Mouse (Mus musculus) mature B cell (primary cell): ENCODE data around the gene Apol9a.
"Not testable (repeated sequence)": the region's sequence is repeated elsewhere in the genome, so short reads cannot be mapped to it uniquely, and the experiment has no call there.

Source experiments
- in situ Hi-C: fragments of 300-500 bp; cut with MboI; formaldehyde crosslinking; loops from 2 replicates; pipeline ENCODE4 v1.14.3; 2019

Apol9a gene

DNA sequence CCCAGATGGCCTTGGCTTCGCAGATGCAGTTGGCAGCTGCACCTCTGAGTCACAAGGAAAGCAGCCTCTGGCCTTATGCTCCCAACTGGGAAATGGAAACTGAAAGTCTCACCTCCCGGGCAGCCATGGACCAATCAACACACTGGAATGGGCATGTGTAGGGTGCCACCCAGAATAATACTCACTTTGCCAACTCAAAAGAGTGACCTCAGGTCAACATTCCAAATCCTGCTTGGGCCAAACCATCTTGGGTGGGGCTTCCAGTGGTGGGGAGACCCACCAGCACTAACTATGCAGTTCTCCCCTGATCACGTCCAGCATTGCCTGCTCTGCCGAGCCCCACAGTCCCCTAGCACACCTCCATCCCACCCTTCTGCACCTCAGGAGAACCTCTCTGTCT, at the start of gene Apol9a:
TSS of gene Apol9a (minus strand) at position 101 of the 400 bp plus-strand sequence.
- in situ Hi-C loops: not testable (repeated sequence)

DNA sequence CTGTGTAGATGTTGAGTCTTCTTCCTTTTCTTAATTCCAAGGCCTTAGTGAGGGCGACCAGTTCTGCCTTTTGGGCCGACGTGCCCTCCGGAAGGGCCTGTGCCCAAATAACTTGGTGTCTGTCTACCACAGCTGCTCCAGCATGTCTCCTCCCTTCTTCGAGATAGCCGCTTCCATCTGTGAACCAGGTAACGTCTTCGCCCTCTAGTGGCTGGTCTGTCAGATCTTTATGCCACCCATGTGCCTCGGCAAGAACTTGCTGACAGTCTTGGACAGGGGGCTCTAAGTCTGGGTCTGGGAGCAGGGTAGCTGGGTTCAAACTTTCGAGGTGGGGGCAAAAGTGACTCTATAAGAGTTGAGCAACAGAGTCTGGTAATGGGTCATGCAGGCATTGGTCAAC, 39.0 kb upstream of the Apol9a start:
- in situ Hi-C loops: not testable (repeated sequence)

DNA sequence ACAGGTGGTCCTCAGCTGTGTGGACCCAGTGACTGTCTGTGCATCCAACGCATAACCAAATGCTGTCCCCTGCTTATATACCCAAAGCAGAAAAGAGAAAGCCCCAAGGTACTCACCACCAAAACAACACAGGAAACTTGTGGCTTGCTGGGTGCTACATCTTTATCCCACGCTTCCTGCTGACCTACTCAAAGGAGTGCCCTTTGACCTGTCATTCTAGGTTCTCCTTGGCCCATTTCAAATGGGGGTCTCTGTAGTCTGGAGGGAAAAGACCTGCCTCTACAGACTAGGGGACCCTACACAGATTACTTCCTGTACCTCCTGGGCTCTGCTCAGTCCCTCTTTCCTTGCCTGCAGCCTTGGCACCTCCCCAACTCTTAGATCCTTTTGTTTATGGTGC, 36.5 kb upstream of the Apol9a start, which contains the start of gene Apol7b:
TSS of gene Apol7b (minus strand) at position 101 of the 400 bp plus-strand sequence.
- in situ Hi-C loops: not testable (repeated sequence)

DNA sequence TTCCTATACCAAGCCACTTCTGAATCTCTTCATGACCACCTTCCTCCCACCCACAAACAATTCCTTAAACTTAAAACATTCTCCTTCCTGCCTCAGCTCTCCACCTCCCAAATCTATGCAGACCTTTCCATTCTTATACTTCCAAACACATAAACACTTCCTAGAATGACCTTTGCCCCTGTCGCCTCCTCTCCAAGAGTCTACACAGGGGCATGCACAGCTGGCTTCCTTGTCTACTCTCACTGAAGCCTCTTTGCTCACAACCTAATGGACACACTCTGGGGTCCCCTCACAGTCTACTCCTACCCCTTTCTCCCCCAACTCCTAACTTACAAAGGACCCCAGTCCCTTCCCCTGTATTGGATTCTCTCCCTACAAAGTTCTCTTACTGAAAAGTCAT, 34.7 kb upstream of the Apol9a start:
- in situ Hi-C loops: not testable (repeated sequence)

DNA sequence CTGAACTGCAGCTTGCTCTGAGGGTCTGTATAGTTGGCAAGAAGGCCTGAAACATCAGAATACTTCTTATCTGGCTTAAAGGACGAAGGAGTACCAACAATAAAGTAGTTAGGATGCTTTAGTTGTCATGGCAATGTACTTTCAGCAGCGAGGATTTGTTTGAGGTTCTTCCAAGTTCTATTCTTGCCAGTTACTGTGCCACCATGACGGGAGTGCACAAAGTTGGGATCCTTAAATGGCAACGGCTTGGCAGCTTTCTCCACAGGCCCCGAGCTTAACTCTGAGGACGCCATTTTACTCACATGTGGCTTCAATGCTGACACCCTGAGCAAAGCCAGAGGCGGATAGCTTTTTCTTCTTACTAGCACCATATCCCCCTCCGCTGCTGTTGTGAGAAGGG, 33.8 kb upstream of the Apol9a start:
- in situ Hi-C loops: not testable (repeated sequence)

DNA sequence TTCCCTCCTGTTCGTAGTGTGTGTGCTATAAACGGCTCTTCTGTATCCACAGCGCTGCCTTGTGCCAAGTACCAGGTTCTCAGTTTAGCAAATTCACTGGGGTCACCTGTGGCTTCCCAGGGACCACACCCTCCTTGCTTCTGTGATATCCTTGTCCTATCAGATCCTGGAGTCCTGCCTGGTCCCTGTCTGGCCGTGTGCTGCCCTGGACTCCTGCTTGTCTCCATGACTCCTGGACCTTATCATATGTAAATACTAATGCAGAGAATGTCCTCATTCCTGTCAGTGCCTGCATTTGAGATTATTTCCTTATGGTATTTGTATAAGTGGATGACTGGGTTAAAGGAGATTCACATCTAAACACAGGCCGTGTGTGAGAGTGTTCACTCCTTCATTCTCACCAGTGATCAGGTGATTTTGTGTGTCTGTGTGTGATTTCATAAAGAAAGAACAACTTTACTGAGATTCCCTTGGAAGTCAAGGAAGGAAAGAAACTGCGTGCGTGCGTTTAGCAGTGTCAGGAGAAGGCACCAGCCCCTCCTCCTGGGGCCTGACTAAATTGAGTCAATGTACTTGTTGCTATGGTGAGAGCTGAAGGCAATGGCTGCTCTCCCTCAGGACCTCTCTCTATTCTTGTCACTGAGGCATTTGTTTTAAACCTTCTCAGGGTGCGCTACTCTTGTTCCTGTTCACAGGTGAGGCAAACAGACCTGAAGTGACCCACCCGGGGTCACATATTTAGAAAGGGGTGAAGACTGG, 17.9 kb upstream of the Apol9a start:
- in situ Hi-C loops: not testable (repeated sequence)

DNA sequence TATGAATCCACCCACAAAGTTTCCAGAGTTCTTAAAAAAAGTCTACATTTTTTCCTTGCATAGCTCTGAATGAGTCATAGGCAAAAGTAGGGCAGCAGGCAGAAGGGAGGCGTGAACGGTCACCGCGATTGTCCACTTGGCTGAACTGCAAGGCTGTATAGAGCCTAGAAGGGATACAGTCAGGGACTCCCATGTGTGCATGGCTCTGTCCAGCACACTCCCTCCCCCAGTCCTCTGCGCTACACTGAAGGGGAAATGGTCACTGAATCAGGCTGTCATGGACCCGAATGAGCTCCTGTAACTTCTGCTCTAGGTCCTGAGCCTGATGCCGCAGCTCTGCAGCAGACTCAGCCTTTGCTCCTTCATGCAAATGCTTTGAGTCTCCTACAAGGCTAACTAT, 12.0 kb upstream of the Apol9a start:
- in situ Hi-C loops: not testable (repeated sequence)

DNA sequence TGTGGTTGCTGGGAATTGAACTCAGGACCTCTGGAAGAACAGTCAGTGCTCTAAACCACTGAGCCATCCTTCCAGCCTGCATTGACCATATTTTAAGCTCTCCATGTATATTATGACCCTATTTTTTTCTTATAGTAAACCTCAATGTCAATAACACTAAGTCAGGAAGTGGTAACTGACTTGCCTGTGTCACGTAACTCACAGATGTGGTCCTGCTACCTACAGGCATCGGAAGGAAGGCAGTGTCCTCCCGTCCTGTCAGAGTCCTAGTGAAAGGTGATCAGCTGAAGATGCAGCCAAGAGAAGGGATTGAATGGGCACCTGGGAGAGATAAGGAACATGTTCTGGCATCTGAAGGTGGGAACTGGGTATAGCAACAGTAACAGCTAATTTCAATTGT, 8.7 kb upstream of the Apol9a start:
- in situ Hi-C loops: not testable (repeated sequence)

DNA sequence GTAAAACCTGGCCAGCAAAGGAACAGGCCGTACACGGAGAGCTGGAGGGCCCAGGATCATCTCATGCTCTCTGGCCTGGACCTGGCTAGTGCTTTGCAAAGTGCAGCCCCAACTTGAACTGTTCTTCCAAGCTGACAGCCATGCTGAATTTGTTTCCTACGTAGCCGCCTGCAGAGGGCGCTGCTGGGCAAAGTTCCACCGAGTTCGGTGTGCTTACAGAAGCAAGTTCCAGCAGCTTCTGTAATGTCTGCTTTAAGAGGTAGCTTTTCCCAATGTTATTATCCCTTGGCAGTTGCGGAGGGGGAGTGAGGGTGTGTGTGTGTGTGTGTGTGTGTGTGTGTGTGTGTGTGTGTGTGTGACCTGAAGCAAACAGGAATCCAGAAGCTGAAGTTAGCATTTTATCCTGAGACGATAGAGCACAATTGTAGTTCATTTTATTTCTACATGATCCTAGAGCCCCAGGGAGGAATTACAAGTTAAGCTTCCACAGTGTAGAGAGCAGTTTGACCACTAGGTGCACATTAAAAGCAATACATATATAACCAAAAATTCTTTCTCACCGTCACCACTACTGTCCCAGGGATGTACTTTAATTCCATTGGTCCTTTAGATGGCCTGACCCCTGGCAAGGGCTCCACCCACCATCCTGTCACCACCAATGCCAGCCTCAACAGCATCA, 5.9 kb upstream of the Apol9a start:
- in situ Hi-C loops: not testable (repeated sequence)

DNA sequence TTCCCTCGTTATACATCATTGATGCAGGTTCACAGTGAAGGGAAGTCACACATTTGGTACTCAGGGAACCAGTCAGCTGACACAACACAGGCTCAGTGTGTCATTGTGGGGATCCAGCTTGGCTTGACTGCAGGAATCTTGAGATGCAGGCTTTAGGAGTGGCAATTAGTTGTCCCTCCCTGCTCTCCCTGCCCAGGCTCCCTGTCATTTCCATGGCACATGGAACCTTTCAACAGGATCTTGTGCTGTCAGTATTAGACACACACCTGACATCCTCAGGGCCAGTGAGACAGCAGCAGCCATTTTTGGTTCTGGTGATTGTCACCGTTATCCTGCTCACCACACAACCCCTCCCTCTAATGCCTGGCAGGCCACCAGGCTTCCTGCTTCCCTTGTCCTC, 4.7 kb upstream of the Apol9a start:
- in situ Hi-C loops: not testable (repeated sequence)

DNA sequence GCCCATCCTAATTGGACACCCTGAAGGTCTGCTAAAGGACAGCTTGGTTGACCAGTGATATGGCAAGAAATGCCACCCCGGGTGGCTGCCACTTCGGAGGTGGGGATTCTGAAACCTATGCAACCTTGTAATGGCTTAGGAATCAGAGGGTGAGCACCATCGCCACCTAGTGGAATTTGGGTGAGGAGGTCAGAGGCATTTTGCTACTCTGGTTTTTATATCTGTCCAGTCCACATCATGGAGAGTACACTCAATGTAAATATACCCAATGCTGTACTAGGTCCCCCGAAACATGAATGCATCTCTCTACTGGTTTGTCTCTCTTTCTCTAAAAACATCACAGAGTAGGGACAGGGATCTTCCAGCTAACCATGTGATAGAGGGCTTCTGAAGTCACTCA, 1.8 kb upstream of the Apol9a start:
- in situ Hi-C loops: not testable (repeated sequence)

DNA sequence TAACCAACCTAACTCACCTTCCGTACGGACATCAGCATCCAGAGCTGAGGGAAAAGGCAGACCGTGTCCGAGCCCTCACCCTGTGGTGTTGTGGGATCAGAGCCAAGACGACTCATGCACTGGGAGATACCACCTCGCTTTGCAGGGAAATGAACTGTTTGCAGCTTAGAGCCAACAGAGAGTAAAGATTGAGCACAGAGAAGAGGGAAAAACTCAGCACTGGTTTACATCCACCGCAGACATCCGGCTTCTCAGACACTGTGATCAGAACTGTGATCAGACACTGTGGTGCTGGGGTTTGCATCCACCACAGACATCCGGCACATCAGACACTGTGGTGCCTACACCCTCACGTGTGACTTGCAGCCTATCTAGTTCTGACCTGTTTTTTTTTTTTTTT, 4.6 kb downstream of the Apol9a start:
- in situ Hi-C loops: not testable (repeated sequence)

DNA sequence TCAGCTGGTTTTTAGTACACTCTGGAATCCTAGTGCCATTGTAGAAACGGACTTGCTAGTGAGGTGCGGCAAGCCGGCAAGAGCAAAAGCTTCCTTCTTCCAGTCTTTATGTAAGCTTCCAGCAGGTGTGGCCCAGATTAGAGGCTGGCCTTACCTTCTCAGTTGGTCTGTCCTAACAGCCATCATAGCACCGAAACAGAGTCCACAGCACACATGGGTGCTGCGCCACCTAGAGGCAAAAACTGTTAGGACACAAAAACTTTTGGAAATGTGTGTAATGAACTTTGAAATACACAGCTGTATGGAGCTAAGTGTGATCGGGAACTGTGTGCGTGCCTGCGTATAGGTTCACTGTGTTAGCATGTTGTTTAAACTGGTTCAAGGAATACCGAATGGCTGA, 11.9 kb downstream of the Apol9a start, which contains the start of gene Apol7a:
TSS of gene Apol7a (minus strand) at position 84 of the 400 bp plus-strand sequence.
- in situ Hi-C loops: not testable (repeated sequence)

DNA sequence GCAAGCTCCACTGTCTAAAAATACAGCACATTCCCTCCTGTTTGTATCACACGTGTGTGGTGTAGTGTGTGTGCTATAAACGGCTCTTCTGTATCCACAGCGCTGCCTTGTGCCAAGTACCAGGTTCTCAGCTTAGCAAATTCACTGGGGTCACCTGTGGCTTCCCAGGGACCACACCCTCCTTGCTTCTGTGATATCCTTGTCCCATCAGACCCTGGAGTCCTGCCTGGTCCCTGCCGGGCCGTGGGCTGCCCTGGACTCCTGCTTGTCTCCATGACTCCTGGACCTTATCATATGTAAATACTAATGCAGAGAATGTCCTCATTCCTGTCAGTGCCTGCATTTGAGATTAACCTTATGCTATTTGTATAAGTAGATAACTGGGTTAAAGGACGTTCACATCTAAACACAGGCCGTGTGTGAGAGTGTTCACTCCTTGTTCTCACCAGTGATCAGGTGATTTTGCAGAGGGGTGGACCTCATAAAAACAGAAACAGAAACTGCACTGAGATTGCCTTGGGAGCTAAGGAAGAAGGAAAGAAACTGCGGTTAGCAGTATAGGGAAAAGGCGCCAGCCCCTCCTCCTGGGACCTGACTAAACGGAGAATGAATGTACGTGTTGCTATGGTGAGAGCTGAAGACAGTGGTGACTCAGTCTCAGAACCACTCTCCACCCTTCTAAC, 13.3 kb downstream of the Apol9a start:
- in situ Hi-C loops: not testable (repeated sequence)

DNA sequence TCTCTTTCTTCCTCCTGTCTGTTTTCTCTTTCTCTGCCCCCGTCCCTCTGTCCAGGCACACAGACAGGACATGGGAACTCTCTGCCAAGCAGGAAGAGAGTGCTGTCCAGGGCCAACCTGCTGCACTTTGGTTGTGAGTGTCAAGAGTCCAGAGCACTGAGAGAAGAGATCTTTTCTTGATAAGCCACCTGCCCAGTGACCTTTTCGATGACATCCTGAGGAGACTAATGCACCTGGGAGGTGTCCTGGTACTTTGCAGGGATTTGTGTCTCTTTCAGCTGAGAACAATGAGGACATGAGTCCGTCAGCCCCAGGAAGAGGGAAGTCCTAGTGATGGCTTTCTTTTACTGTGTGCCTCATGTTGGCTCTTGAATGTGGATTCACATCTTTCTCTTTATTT, 17.1 kb downstream of the Apol9a start:
- in situ Hi-C loops: not testable (repeated sequence)

DNA sequence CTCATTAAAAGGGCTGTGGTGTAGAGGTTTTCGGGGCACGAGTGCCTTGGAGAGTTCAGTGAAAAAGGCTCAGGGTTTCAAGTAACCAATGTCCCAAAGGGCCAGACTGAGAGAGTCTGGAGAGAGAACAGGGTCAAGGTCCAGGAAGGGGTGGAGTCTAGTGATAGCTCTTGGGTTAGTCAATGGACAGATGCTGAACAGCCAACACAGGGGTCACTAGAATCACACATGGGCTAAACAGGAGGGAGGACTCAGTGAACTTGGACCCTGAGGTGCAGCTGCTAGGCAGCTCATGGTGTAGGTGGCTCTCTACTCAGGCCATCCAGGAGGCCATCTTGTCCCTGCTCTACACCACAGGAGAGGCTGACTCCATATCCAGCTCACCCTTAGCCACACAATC, 23.5 kb downstream of the Apol9a start:
- in situ Hi-C loops: no loop called here

DNA sequence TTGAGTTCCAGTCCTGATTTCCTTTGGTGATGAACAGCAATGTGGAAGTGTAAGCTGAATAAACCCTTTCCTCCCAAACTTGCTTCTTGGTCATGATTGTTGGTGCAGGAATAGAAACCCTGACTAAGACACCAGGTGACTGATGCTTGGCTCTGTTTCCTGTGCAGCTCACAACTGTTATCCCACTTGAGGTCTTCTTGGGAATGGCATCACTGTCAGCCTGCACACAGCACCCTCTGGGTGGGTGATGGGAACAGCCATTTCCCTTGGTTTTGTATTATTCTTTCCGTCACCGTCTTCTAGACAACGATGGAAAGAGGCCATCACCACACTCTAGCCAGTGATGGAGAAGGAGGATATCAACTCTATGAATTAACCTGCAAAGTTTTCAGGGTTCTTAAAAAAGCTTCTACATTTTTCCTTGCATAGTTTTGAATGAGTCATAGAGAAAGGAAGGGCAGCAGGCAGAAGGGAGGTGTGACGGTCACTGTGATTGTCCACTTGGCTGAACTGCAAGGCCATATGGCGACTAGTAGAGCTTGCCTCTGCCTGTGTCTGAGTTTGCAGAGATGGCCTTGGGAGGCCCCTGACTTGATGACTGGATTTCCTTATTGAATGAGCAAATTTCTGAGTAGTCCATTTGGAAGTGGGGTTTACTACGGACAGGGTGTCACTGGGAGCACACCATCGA, 26.4 kb downstream of the Apol9a start:
- in situ Hi-C loops: no loop called here

DNA sequence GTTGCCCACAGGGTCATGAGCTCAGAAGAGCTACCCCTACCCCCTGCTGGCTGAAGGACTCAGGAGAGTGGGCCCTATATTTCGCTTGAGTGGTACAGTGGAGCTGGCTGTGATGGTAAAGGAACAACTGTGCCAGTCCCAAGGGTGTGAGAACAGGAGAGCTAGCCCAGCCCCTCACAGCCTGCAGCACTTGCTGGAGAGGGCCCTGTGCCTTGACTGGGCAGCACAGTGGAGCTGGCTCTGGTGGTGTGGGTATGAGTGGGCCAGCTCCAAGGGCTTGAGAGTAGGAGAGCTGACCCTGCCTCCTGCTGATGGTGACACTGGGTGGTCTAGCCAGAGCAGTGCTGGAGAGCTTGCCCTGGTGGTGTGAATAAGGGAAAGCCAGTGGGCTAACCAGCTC, 28.1 kb downstream of the Apol9a start:
- in situ Hi-C loops: no loop called here

DNA sequence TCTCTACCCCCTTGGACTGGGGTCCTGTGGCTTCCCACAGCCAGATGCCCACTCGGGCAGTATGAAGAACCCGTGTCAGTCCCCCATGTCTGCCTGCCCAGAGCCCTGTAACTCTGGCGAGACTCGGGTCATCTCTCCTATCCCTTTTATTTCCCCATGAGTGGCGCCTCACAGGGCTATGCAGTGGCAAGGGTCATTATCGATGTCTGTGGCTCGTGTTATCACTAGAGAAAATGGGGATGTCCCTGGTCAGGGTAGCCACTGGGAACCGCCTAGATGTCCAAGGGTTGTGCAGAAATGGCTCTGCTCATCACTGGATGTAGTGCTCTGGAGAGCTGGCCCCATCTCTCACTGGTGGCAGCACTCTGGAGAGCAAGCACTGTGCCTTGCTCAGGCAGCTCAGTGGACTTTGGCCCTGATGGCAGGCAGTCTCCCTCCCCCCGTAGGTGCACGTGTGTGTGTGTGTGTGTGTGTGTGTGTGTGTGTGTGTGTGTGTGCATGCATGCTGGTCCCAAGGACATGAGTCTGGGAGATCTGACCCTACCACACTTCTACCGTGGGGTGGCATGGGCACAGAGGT, 28.6 kb downstream of the Apol9a start:
- in situ Hi-C loops: no loop called here

DNA sequence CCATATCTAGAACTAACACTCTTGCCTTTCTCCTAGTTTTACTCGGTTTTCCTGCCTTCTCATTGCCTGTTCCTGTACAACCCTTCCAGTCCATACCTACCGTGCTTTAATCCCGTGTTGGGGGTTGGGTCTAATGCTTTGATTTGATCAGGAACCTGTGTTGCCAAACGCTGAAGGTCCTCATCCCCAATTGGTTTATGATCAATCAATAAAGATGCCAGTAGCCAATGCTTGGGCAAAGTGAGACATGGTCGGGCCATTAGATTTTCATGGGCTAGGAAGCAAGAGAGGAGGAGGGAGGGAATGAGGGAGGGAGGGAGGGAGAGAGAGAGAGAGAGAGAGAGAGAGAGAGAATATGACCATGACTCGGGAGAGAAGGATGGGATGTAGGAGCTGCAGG, 29.5 kb downstream of the Apol9a start:
- in situ Hi-C loops: no loop called here

DNA sequence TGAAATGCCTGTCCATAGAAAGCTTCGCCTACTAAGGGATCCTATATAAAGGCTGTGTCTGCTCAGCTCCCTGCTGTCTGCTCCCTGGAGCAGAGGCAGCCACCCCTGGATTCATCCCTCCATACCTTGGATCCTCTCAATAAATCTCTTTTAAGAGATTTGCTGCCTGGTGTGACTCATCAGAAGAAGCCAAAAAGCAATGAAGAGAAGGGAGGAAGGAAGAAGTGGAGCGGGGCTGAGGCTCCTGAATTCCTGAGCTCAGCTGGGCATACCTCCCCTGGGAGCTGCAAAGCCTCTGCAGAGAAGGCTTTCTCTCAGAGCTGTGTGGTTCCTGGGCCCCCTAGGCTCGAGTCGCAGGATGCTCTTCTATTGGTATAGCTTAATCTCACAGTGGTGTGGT, 31.0 kb downstream of the Apol9a start:
- in situ Hi-C loops: no loop called here

DNA sequence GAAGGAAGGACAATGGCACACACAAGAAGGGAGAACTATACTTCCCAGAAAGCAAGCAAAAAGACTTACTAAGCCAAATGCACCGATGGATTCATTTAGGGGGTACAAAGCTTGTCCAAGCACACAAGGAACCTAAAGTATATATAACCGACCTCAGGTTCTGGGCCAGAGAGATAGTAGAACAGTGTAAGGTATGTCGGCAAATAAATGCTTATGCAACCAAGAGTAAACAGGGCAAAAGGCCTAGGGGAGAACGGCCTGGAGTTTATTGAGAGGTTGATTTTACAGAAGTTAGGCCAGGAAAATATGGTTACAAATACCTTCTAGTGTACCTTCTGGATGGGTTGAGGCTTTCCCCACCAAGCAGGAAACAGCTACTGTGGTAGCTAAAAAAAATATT, 33.5 kb downstream of the Apol9a start:
- in situ Hi-C loops: no loop called here
